Mouse (Mus musculus): ENCODE results near the gene Syt14. TPM values are rescaled to one million over a fixed set of nuclear protein-coding genes. Genes with fewer than 3 reads are reported as not detected.

The Syt14 gene
- polyA plus RNA-seq, 2 experiments, result 4.7 to 4.8 TPM

GRCm38 (mm10) chr1:192856411-192856810 is 179.2 kb downstream of the Syt14 start:
- H3K27me3 ChIP-seq (ENCODE audit: control insufficient read depth, insufficient read depth, low read length), result peaks cover 70% of the 10 kb centered on the region
- no peaks in the 10 kb centered on the region for H3K4me1 ChIP-seq (replicated peaks; ENCODE audit: control insufficient read depth in 2 of 2, insufficient read depth in 2 of 2, low read length in 1 of 2)
- WGBS (ENCODE audit: insufficient replicate concordance), result 19% methylated on average over 10 of the region's 10 CpGs
- ATAC-seq (ENCODE audit: insufficient read depth), result no peak
- TF ChIP-seq EP300 (IDR thresholded peaks at IDR 0.05; ENCODE audit: low read depth), result no peak
- TF ChIP-seq CTCF (IDR thresholded peaks at IDR 0.05; ENCODE audit: low read depth), result no peak
- no peaks in the 10 kb centered on the region for H3K9me3 ChIP-seq (ENCODE audit: control insufficient read depth, low read length)
- H3K4me2 ChIP-seq (ENCODE audit: low read depth), result no peak overlapping the region
- no peak overlapping the region for H3K9ac ChIP-seq (replicated peaks)
- no peak for DNase-seq (ENCODE audit: low read depth in 3 of 3, low spot score in 3 of 3)
- H3K4me3 ChIP-seq (ENCODE audit: insufficient read depth in 1 of 2, low read depth in 2 of 2, low read length in 2 of 2), result no peak overlapping the region
- no peak overlapping the region for H3K27ac ChIP-seq
- no peaks in the 10 kb centered on the region for H3K36me3 ChIP-seq (replicated peaks; ENCODE audit: control insufficient read depth, insufficient read depth, low read depth)

GRCm38 (mm10) chr1:192855474-192856230 is 179.9 kb downstream of the Syt14 start, which contains the start of gene Sertad4:
Gene Sertad4 (minus strand): TSS chr1:192855756.
- ATAC-seq (ENCODE audit: insufficient read depth), result no peak
- Histone ChIP-seq H3K27ac (no peak within 1 kb of the TSS), H3K36me3 (replicated peaks; ENCODE audit: control insufficient read depth, insufficient read depth, low read depth) (no peaks in the 10 kb centered on the region), H3K4me1 (replicated peaks; ENCODE audit: control insufficient read depth in 2 of 2, insufficient read depth in 2 of 2, low read length in 1 of 2) (no peaks in the 10 kb centered on the region), H3K9me3 (ENCODE audit: control insufficient read depth, low read length) (no peaks in the 10 kb centered on the region), H3K4me3 (ENCODE audit: insufficient read depth in 1 of 2, low read depth in 2 of 2, low read length in 2 of 2) (peak within 1 kb of the TSS; percentile 35 to 51), H3K9ac (replicated peaks) (no peak within 1 kb of the TSS), H3K4me2 (ENCODE audit: low read depth) (peak within 1 kb of the TSS; percentile 61), H3K27me3 (ENCODE audit: control insufficient read depth, insufficient read depth, low read length) (peaks cover 76% of the 10 kb centered on the region)
- no peak for DNase-seq (ENCODE audit: low read depth in 3 of 3, low spot score in 3 of 3)
- TF ChIP-seq CTCF (IDR thresholded peaks at IDR 0.05; ENCODE audit: low read depth) (no peak), EP300 (IDR thresholded peaks at IDR 0.05; ENCODE audit: low read depth) (no peak)
- WGBS (ENCODE audit: insufficient replicate concordance), result under 1% methylated on average over 73 of the region's 75 CpGs

- TF ChIP-seq CTCF (IDR thresholded peaks at IDR 0.05; ENCODE audit: low read depth) (no peak), EP300 (IDR thresholded peaks at IDR 0.05; ENCODE audit: low read depth) (no peak)
- Histone ChIP-seq H3K9me3 (ENCODE audit: control insufficient read depth, low read length) (no peaks in the 10 kb centered on the region), H3K36me3 (replicated peaks; ENCODE audit: control insufficient read depth, insufficient read depth, low read depth) (no peaks in the 10 kb centered on the region), H3K9ac (replicated peaks) (no peak overlapping the region), H3K4me2 (ENCODE audit: low read depth) (peak overlapping the region; percentile 61), H3K4me1 (replicated peaks; ENCODE audit: control insufficient read depth in 2 of 2, insufficient read depth in 2 of 2, low read length in 1 of 2) (no peaks in the 10 kb centered on the region), H3K27ac (no peak overlapping the region), H3K27me3 (ENCODE audit: control insufficient read depth, insufficient read depth, low read length) (peaks cover 78% of the 10 kb centered on the region), H3K4me3 (ENCODE audit: insufficient read depth in 1 of 2, low read depth in 2 of 2, low read length in 2 of 2) (peak overlapping the region; percentile 35 to 51)
- no peak for ATAC-seq (ENCODE audit: insufficient read depth)
- under 1% methylated on average over 43 of the region's 45 CpGs for WGBS (ENCODE audit: insufficient replicate concordance)
- no peak for DNase-seq (ENCODE audit: low read depth in 3 of 3, low spot score in 3 of 3)
Measured at GRCm38 (mm10) chr1:192854819-192855271, 180.7 kb downstream of the Syt14 start.

GRCm38 (mm10) chr1:192853988-192854818 is 181.4 kb downstream of the Syt14 start:
- no peak for ATAC-seq (ENCODE audit: insufficient read depth)
- H3K27me3 ChIP-seq (ENCODE audit: control insufficient read depth, insufficient read depth, low read length), result peaks cover 78% of the 10 kb centered on the region

GRCm38 (mm10) chr1:192853429-192853828 is 182.1 kb downstream of the Syt14 start:
- 41% methylated on average over 2 of the region's 2 CpGs for whole genome bisulfite sequencing (ENCODE audit: insufficient replicate concordance)
- Histone ChIP-seq H3K9me3 (ENCODE audit: control insufficient read depth, low read length) (no peaks in the 10 kb centered on the region), H3K4me2 (ENCODE audit: low read depth) (no peak overlapping the region), H3K4me3 (ENCODE audit: insufficient read depth in 1 of 2, low read depth in 2 of 2, low read length in 2 of 2) (no peak overlapping the region), H3K9ac (replicated peaks) (no peak overlapping the region), H3K36me3 (replicated peaks; ENCODE audit: control insufficient read depth, insufficient read depth, low read depth) (no peaks in the 10 kb centered on the region), H3K27ac (no peak overlapping the region), H3K4me1 (replicated peaks; ENCODE audit: control insufficient read depth in 2 of 2, insufficient read depth in 2 of 2, low read length in 1 of 2) (no peaks in the 10 kb centered on the region), H3K27me3 (ENCODE audit: control insufficient read depth, insufficient read depth, low read length) (peaks cover 76% of the 10 kb centered on the region)
- DNase-seq (ENCODE audit: low read depth in 3 of 3, low spot score in 3 of 3), result no peak
- TF ChIP-seq CTCF (IDR thresholded peaks at IDR 0.05; ENCODE audit: low read depth), result no peak
- no peak for TF ChIP-seq EP300 (IDR thresholded peaks at IDR 0.05; ENCODE audit: low read depth)
- ATAC-seq (ENCODE audit: insufficient read depth), result no peak

More at GRCm38 (mm10) chr1:192853988-192854818, 181.4 kb downstream of the Syt14 start:
- no peaks in the 10 kb centered on the region for H3K36me3 ChIP-seq (replicated peaks; ENCODE audit: control insufficient read depth, insufficient read depth, low read depth)
- no peak for DNase-seq (ENCODE audit: low read depth in 3 of 3, low spot score in 3 of 3)
- H3K27ac ChIP-seq, result no peak overlapping the region
- peak overlapping the region; percentile 17 to 51; a peak in 3 of 4 replicates for H3K4me3 ChIP-seq (ENCODE audit: insufficient read depth in 1 of 2, low read depth in 2 of 2, low read length in 2 of 2)
- H3K4me2 ChIP-seq (ENCODE audit: low read depth), result no peak overlapping the region; the same call in 1 of the 2 replicates
- no peak overlapping the region for H3K9ac ChIP-seq (replicated peaks)
- 6% methylated on average over 19 of the region's 19 CpGs for WGBS (ENCODE audit: insufficient replicate concordance)
- H3K9me3 ChIP-seq (ENCODE audit: control insufficient read depth, low read length), result no peaks in the 10 kb centered on the region
- no peaks in the 10 kb centered on the region for H3K4me1 ChIP-seq (replicated peaks; ENCODE audit: control insufficient read depth in 2 of 2, insufficient read depth in 2 of 2, low read length in 1 of 2)
- TF ChIP-seq EP300 (IDR thresholded peaks at IDR 0.05; ENCODE audit: low read depth) (no peak), CTCF (IDR thresholded peaks at IDR 0.05; ENCODE audit: low read depth) (no peak)
